Mouse (Mus musculus) kidney, embryonic 15.5 days (tissue): ENCODE data around the gene Spata5. TPM values are rescaled to one million over a fixed set of nuclear protein-coding genes. Genes with fewer than 3 reads are reported as not detected.

Experiments used
- ATAC-seq: fragments of 200-750 bp; cut with Nextera tagmentation; replicated peaks from 2 replicates; pipeline ENCODE4 v1.8.0; 2017; ENCODE audit warnings: moderate TSS enrichment; ENCODE audit not compliant: low FRiP score
- H3K27ac ChIP-seq: fragments of 300-500 bp; sonication (generic); 2 replicates; pipeline ENCODE4 v1.5.1; 2015; ENCODE audit warnings: mild to moderate bottlenecking, inconsistent platforms
- H3K27me3 ChIP-seq: fragments of 300-500 bp; sonication (generic); 2 replicates; pipeline ENCODE4 v1.6.1; 2015; ENCODE audit warnings: inconsistent platforms
- H3K36me3 ChIP-seq: fragments of 300-500 bp; sonication (generic); 2 replicates; pipeline ENCODE4 v1.6.1; 2015; ENCODE audit warnings: inconsistent platforms
- H3K4me1 ChIP-seq: fragments of 300-500 bp; sonication (generic); 2 replicates; pipeline ENCODE4 v1.6.1; 2015; ENCODE audit warnings: inconsistent platforms
- H3K4me2 ChIP-seq: fragments of 300-500 bp; sonication (generic); 2 replicates; pipeline ENCODE4 v1.6.1; 2015; ENCODE audit warnings: moderate library complexity, mild to moderate bottlenecking, inconsistent platforms
- H3K4me3 ChIP-seq: fragments of 300-500 bp; sonication (generic); replicated peaks from 2 replicates; pipeline ENCODE4 v1.5.1; 2015; ENCODE audit warnings: mild to moderate bottlenecking, inconsistent platforms
- H3K9ac ChIP-seq: fragments of 300-500 bp; sonication (generic); 2 replicates; pipeline ENCODE4 v1.6.1; 2015; ENCODE audit warnings: mild to moderate bottlenecking, inconsistent platforms
- H3K9me3 ChIP-seq: fragments of 300-500 bp; sonication (generic); replicated peaks from 2 replicates; pipeline ENCODE4 v1.6.1; 2016; ENCODE audit warnings: inconsistent platforms
- WGBS: fragments of 180-500 bp; shearing (Covaris S2); methylation state at CpG from one replicate; pipeline ENCODE4 v1.1.7; 2015; ENCODE audit warnings: mixed read lengths; 5-methylcytosine and 5-hydroxymethylcytosine counted together
- polyA plus RNA-seq: library from polyadenylated mRNA; unstranded; fragments of >200 nt; fragmentation: Nextera tagmentation; extraction: Ambion mirVana; gene quantifications from 2 replicates; pipeline ENCODE4 v1.2.1, GENCODE M21; 2015

Gene Spata5
- polyA plus RNA-seq, 1 experiment from 2014 or later = 38.7 TPM

DNA sequence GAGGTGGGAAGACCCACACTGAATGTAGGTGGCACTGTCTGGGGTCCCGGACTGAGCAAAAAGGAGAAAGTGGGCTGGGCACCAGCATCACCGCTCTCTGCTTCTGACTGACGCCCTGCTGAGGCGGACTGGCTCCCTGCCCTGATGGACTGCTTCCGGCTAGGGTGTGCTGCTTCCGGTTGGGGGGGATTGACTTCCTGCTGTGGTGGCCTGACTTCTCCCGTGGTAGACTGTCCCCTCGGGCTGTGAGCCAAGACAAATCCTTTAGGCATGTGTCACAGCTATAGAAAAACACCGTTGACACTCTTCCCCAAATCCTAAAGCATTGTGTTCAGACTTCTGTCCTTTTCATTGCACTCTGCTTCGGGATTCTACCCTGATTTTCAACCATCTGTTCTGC, 194.0 kb downstream of the Spata5 start:
- H3K27ac ChIP-seq = peak overlapping the region; percentile 46
- H3K36me3 ChIP-seq = no peaks in the 10 kb centered on the region
- 57% methylated on average over 10 of the region's 10 CpGs for WGBS
- ATAC-seq = peak; percentile 54
- no peak overlapping the region for H3K9ac ChIP-seq
- no peaks in the 10 kb centered on the region for H3K27me3 ChIP-seq
- H3K4me2 ChIP-seq = no peak overlapping the region
- no peak overlapping the region for H3K4me3 ChIP-seq
- no peaks in the 10 kb centered on the region; the same call in 1 of the 2 replicates for H3K9me3 ChIP-seq
- H3K4me1 ChIP-seq = peaks cover 23% of the 10 kb centered on the region

DNA sequence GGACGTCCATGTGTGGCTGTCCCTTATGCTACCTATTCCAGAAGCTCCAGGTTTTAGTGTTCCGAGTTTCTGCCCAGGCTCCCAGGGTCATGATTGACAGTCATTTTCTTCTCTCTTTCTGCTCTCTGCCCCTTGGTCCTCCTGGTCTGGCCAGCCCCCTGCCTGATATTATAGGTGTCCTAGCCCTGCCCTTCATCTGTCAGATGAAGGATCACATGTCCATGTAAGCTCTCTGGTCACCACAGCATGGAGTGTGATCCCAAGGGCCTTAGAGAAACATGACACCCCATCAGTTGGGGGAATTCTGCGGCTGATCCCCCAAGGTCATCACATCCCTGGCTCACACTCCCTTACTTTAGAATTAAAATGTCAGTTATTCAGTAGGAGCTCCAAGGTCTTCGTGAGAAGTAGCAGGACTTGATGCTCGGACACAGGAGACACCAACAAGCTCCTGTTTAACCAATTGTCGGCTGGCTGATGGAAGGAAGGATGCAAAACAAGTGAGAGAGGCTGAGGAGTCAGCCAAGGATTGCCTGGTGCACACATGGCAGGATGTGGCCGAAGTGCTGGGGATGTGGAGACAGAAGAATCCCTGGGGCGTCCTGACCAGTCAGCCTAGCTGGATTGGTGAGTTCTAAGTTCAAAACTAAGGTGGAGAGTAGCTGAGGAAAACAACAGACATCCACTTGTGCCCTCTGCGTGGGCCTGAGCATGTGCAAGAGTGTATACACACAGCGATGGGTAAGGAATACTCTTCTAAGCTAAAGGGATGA, 195.4 kb downstream of the Spata5 start:
- ATAC-seq = peak; percentile 71; the same call in 1 of the 2 replicates
- no peak overlapping the region for H3K9ac ChIP-seq
- peaks cover 23% of the 10 kb centered on the region for H3K4me1 ChIP-seq
- H3K4me3 ChIP-seq = no peak overlapping the region
- WGBS = 63% methylated on average over 10 of the region's 10 CpGs
- no peak overlapping the region for H3K4me2 ChIP-seq
- no peaks in the 10 kb centered on the region for H3K36me3 ChIP-seq
- H3K9me3 ChIP-seq = no peaks in the 10 kb centered on the region
- no peaks in the 10 kb centered on the region for H3K27me3 ChIP-seq
- no peak overlapping the region for H3K27ac ChIP-seq

DNA sequence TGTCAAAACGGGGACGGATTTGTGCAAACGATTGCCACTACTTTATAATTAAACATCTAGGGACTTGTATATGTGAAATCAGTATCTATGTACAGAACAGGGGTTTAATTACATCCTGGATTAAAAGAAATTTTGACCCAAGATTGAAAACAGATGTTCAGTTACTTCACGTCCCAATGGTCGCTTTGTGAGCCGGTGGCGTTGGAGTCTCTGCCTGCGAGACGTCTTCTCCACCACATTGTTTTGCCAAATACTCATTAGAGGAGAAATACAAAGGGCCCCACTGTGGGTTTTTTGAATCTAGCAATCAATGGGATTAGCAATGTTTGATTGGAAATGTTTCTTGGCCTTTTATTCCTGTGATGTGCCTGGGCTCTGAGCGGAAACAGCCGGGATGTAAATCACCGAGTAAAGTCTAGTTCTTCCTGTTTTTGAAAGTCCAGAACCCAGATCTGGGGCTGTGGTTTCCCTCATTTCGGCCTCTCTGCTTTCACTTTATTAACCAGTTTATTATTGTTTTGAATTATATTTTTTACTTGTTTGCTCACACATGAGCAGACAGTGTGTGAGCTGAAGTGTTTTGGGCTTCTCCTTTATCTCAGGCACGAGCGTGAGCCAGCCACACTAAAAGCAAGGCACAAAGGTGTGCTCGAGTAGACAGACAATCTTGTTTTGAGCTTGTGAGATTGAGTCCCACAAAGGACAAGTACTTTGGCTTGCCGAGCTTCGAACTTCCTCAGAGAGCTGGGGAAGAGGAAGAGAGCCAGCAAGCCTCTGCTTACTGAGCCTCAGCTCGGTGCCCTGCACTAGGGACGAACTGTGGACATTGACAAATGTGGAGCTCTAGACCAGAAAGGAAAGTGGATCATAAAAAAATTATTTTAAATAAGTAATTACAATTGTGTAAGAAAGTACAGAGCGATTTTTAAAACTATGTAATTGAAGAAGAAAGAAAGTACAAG, 197.2 kb downstream of the Spata5 start:
- Histone ChIP-seq H3K9me3 (peaks cover 2% of the 10 kb centered on the region; the same call in 1 of the 2 replicates), H3K4me1 (peaks cover 23% of the 10 kb centered on the region), H3K4me3 (no peak overlapping the region), H3K9ac (no peak overlapping the region), H3K27me3 (no peaks in the 10 kb centered on the region), H3K36me3 (no peaks in the 10 kb centered on the region), H3K27ac (0 out of 2 replicates have a peak overlapping the region, but pooled peaks have one; percentile 1), H3K4me2 (no peak overlapping the region)
- ATAC-seq = no peak
- 74% methylated on average over 21 of the region's 21 CpGs for WGBS

Other genes with a start within 250 kb of the Spata5 start
- gene Il21, start 187.3 kb upstream of the Spata5 start, polyA plus RNA-seq = not detected in 2 replicates
- gene Bbs12, start 107.3 kb upstream of the Spata5 start, polyA plus RNA-seq = 8.5 and 8.7 TPM in 2 replicates
- gene Cetn4, start 107.2 kb upstream of the Spata5 start, polyA plus RNA-seq = 3.8 and 4.2 TPM in 2 replicates
- gene Fgf2, start 71.5 kb upstream of the Spata5 start, polyA plus RNA-seq = 2.3 and 2.4 TPM in 2 replicates
- 5.2 and 5.6 TPM in 2 replicates for gene Nudt6, start 315 bp downstream of the Spata5 start, polyA plus RNA-seq
- 36.2 and 38.7 TPM in 2 replicates for gene Spry1, start 220.1 kb downstream of the Spata5 start, polyA plus RNA-seq